Mouse (Mus musculus) embryonic facial prominence, embryonic 10.5 days (tissue): Measurements from ENCODE around the gene Rpl41. TPM values are rescaled to one million over a fixed set of nuclear protein-coding genes. Genes with fewer than 3 reads are reported as not detected.
"Not testable (repeated sequence)": the region's sequence is repeated elsewhere in the genome, so short reads cannot be mapped to it uniquely, and the experiment has no call there.

Experiments
- DNase-seq: peaks from one replicate; pipeline ENCODE4 v3.0.0-alpha.2; 2017; ENCODE audit warnings: low spot score
- H3K27ac ChIP-seq: fragments of 300-500 bp; sonication (generic); replicated peaks from 2 replicates; pipeline ENCODE4 v1.5.1; 2016; ENCODE audit warnings: mild to moderate bottlenecking
- H3K27me3 ChIP-seq: fragments of 300-500 bp; sonication (generic); replicated peaks from 2 replicates; pipeline ENCODE4 v1.6.1; 2016; ENCODE audit warnings: low read depth, mild to moderate bottlenecking; ENCODE audit not compliant: poor library complexity, severe bottlenecking
- H3K36me3 ChIP-seq: fragments of 300-500 bp; sonication (generic); replicated peaks from 2 replicates; pipeline ENCODE4 v1.6.1; 2016; ENCODE audit warnings: mild to moderate bottlenecking, moderate library complexity
- H3K4me1 ChIP-seq: fragments of 300-500 bp; sonication (generic); 2 replicates; pipeline ENCODE4 v1.6.1; 2016
- H3K4me3 ChIP-seq: fragments of 300-500 bp; sonication (generic); 2 replicates; pipeline ENCODE4 v1.5.1; 2016; ENCODE audit warnings: mild to moderate bottlenecking, moderate library complexity
- H3K9me3 ChIP-seq: fragments of 300-500 bp; sonication (generic); 2 replicates; pipeline ENCODE4 v1.6.1; 2016; ENCODE audit warnings: mild to moderate bottlenecking
- WGBS: fragments of 180-500 bp; shearing (Covaris S2); methylation state at CpG from one replicate; pipeline ENCODE4 v1.1.7; 2016; 5-methylcytosine and 5-hydroxymethylcytosine counted together
- polyA plus RNA-seq: library from polyadenylated mRNA; unstranded; fragments of >200 nt; fragmentation: Nextera tagmentation; extraction: Ambion mirVana; gene quantifications from 2 replicates; pipeline ENCODE4 v1.2.1, GENCODE M21; 2016

Rpl41 gene
- polyA plus RNA-seq, 1 experiment from 2014 or later = 3,494 TPM

- H3K27ac ChIP-seq = no peak overlapping the region
- H3K4me1 ChIP-seq = peaks cover 46% of the 10 kb centered on the region
- H3K4me3 ChIP-seq = peak overlapping the region; percentile 33
- H3K9me3 ChIP-seq = no peaks in the 10 kb centered on the region
- WGBS = 35% methylated on average over 7 of the region's 7 CpGs
- DNase-seq = no peak
- H3K36me3 ChIP-seq = peaks cover 7% of the 10 kb centered on the region; the same call in 1 of the 2 replicates
- peaks cover 54% of the 10 kb centered on the region for H3K27me3 ChIP-seq
Observed at GRCm38 (mm10) chr10:128583644-128584043, 34.5 kb upstream of the Rpl41 start.

- H3K27me3 ChIP-seq = peaks cover 15% of the 10 kb centered on the region
- peaks cover 24% of the 10 kb centered on the region for H3K4me1 ChIP-seq
- no peaks in the 10 kb centered on the region for H3K9me3 ChIP-seq
- no peak overlapping the region for H3K4me3 ChIP-seq
- no peak overlapping the region for H3K27ac ChIP-seq
- no peak for DNase-seq
- 89% methylated on average over 4 of the region's 4 CpGs for WGBS
- H3K36me3 ChIP-seq = peaks cover 36% of the 10 kb centered on the region
Observed at GRCm38 (mm10) chr10:128579731-128580130, 30.6 kb upstream of the Rpl41 start.

- Histone ChIP-seq H3K4me1 (peaks cover 20% of the 10 kb centered on the region), H3K4me3 (no peak overlapping the region), H3K27me3 (peaks cover 11% of the 10 kb centered on the region), H3K36me3 (peaks cover 36% of the 10 kb centered on the region), H3K27ac (no peak overlapping the region), H3K9me3 (no peaks in the 10 kb centered on the region)
- no peak for DNase-seq
- WGBS = 88% methylated on average over 3 of the region's 3 CpGs
Observed at GRCm38 (mm10) chr10:128579298-128579697, 30.2 kb upstream of the Rpl41 start.

GRCm38 (mm10) chr10:128578330-128578729 is 29.2 kb upstream of the Rpl41 start:
- DNase-seq = no peak
- 79% methylated on average over 11 of the region's 11 CpGs for WGBS
- Histone ChIP-seq H3K4me1 (peaks cover 10% of the 10 kb centered on the region; the same call in 1 of the 2 replicates), H3K9me3 (no peaks in the 10 kb centered on the region), H3K36me3 (peaks cover 36% of the 10 kb centered on the region), H3K27me3 (0 out of 2 replicates have a peak, but pooled peaks cover 4% of the 10 kb centered on the region), H3K27ac (no peak overlapping the region), H3K4me3 (no peak overlapping the region)

GRCm38 (mm10) chr10:128575063-128575462 is 26.0 kb upstream of the Rpl41 start:
- H3K4me3 ChIP-seq = no peak overlapping the region

GRCm38 (mm10) chr10:128565788-128566531 is 16.9 kb upstream of the Rpl41 start, which contains the start of gene Pa2g4:
Gene Pa2g4 (minus strand): TSS chr10:128565987.
- peak; percentile 100 for DNase-seq
- Histone ChIP-seq H3K4me1 (peaks cover 28% of the 10 kb centered on the region), H3K27ac (peak within 1 kb of the TSS; percentile 91), H3K27me3 (no peaks in the 10 kb centered on the region), H3K9me3 (no peaks in the 10 kb centered on the region), H3K4me3 (peak within 1 kb of the TSS; percentile 93), H3K36me3 (peaks cover 44% of the 10 kb centered on the region)
- 0% methylated on average over 58 of the region's 58 CpGs for WGBS

More at GRCm38 (mm10) chr10:128575063-128575462, 26.0 kb upstream of the Rpl41 start:
- Histone ChIP-seq H3K27me3 (no peaks in the 10 kb centered on the region), H3K36me3 (peaks cover 53% of the 10 kb centered on the region), H3K27ac (no peak overlapping the region), H3K9me3 (no peaks in the 10 kb centered on the region), H3K4me1 (0 out of 2 replicates have a peak, but pooled peaks cover 6% of the 10 kb centered on the region)
- DNase-seq = no peak
- WGBS = 92% methylated on average over 2 of the region's 2 CpGs

GRCm38 (mm10) chr10:128565206-128565787 is 16.2 kb upstream of the Rpl41 start:
- Histone ChIP-seq H3K9me3 (no peaks in the 10 kb centered on the region), H3K36me3 (peaks cover 49% of the 10 kb centered on the region), H3K4me3 (peak overlapping the region; percentile 93), H3K27me3 (no peaks in the 10 kb centered on the region), H3K4me1 (peaks cover 28% of the 10 kb centered on the region), H3K27ac (peak overlapping the region; percentile 91)
- DNase-seq = no peak
- under 1% methylated on average over 46 of the region's 46 CpGs for WGBS

GRCm38 (mm10) chr10:128563544-128563943 is 14.4 kb upstream of the Rpl41 start:
- DNase-seq = no peak
- Histone ChIP-seq H3K27ac (no peak overlapping the region), H3K36me3 (peaks cover 58% of the 10 kb centered on the region), H3K4me3 (peak overlapping the region; percentile 93), H3K27me3 (no peaks in the 10 kb centered on the region), H3K4me1 (peaks cover 28% of the 10 kb centered on the region), H3K9me3 (no peaks in the 10 kb centered on the region)
- WGBS = 93% methylated on average over 6 of the region's 6 CpGs

- 80% methylated on average over 6 of the region's 6 CpGs for WGBS
- no peak for DNase-seq
Observed at GRCm38 (mm10) chr10:128556963-128557362, 7.9 kb upstream of the Rpl41 start.

GRCm38 (mm10) chr10:128556286-128556685 is 7.2 kb upstream of the Rpl41 start:
- peaks cover 49% of the 10 kb centered on the region for H3K36me3 ChIP-seq
- DNase-seq = no peak
- no peak overlapping the region for H3K27ac ChIP-seq
- no peak overlapping the region for H3K4me3 ChIP-seq
- H3K4me1 ChIP-seq = no peaks in the 10 kb centered on the region
- H3K9me3 ChIP-seq = no peaks in the 10 kb centered on the region
- no peaks in the 10 kb centered on the region for H3K27me3 ChIP-seq

More at GRCm38 (mm10) chr10:128556963-128557362, 7.9 kb upstream of the Rpl41 start:
- Histone ChIP-seq H3K4me3 (no peak overlapping the region), H3K4me1 (no peaks in the 10 kb centered on the region), H3K27me3 (no peaks in the 10 kb centered on the region), H3K9me3 (no peaks in the 10 kb centered on the region), H3K36me3 (peaks cover 56% of the 10 kb centered on the region), H3K27ac (no peak overlapping the region)

GRCm38 (mm10) chr10:128555567-128555966 is 6.5 kb upstream of the Rpl41 start:
- not testable (repeated sequence) for H3K27ac ChIP-seq, DNase-seq, H3K9me3 ChIP-seq, H3K4me1 ChIP-seq, H3K4me3 ChIP-seq, H3K27me3 ChIP-seq
- peaks cover 42% of the 10 kb centered on the region for H3K36me3 ChIP-seq
- 89% methylated on average over 1 of the region's 1 CpGs for WGBS

GRCm38 (mm10) chr10:128550144-128550823 is 1.2 kb upstream of the Rpl41 start:
- not testable (repeated sequence) for H3K27me3 ChIP-seq, H3K27ac ChIP-seq, DNase-seq, H3K4me3 ChIP-seq, H3K9me3 ChIP-seq
- Histone ChIP-seq H3K4me1 (peaks cover 22% of the 10 kb centered on the region), H3K36me3 (peaks cover 11% of the 10 kb centered on the region)
- WGBS = 91% methylated on average over 11 of the region's 11 CpGs
